Mouse (Mus musculus) lung, embryonic 15.5 days (tissue): Measurements from ENCODE around the gene Umad1. TPM values are rescaled to one million over a fixed set of nuclear protein-coding genes. Genes with fewer than 3 reads are reported as not detected.

Experiments used
- ATAC-seq: fragments of 200-750 bp; cut with Nextera tagmentation; 2 replicates; pipeline ENCODE4 v1.8.0; 2017; ENCODE audit warnings: moderate number of reproducible peaks, borderline replicate concordance; ENCODE audit not compliant: low FRiP score, low TSS enrichment; ENCODE audit errors: extremely low read depth
- H3K27ac ChIP-seq: fragments of 300-500 bp; sonication (generic); 2 replicates; pipeline ENCODE4 v1.5.1; 2015; ENCODE audit warnings: moderate library complexity, mild to moderate bottlenecking, inconsistent platforms
- H3K27me3 ChIP-seq: fragments of 300-500 bp; sonication (generic); 2 replicates; pipeline ENCODE4 v1.6.1; 2015; ENCODE audit warnings: inconsistent platforms
- H3K36me3 ChIP-seq: fragments of 300-500 bp; sonication (generic); 2 replicates; pipeline ENCODE4 v1.6.1; 2015; ENCODE audit warnings: inconsistent platforms
- H3K4me1 ChIP-seq: fragments of 300-500 bp; sonication (generic); 2 replicates; pipeline ENCODE4 v1.6.1; 2015; ENCODE audit warnings: inconsistent platforms
- H3K4me2 ChIP-seq: fragments of 300-500 bp; sonication (generic); 2 replicates; pipeline ENCODE4 v1.6.1; 2015; ENCODE audit warnings: inconsistent platforms, mild to moderate bottlenecking, moderate library complexity
- H3K4me3 ChIP-seq: fragments of 300-500 bp; sonication (generic); 2 replicates; pipeline ENCODE4 v1.5.1; 2015; ENCODE audit warnings: mild to moderate bottlenecking, inconsistent platforms
- H3K9ac ChIP-seq: fragments of 300-500 bp; sonication (generic); 2 replicates; pipeline ENCODE4 v1.6.1; 2015; ENCODE audit warnings: inconsistent platforms
- H3K9me3 ChIP-seq: fragments of 300-500 bp; sonication (generic); 2 replicates; pipeline ENCODE4 v1.6.1; 2016; ENCODE audit warnings: inconsistent platforms
- WGBS: fragments of 180-500 bp; shearing (Covaris S2); methylation state at CpG from one replicate; pipeline ENCODE4 v1.1.7; 2015; 5-methylcytosine and 5-hydroxymethylcytosine counted together
- polyA plus RNA-seq: library from polyadenylated mRNA; unstranded; fragments of >200 nt; fragmentation: Nextera tagmentation; extraction: Ambion mirVana; gene quantifications from 2 replicates; pipeline ENCODE4 v1.2.1, GENCODE M21; 2015

Umad1 gene
- polyA plus RNA-seq: 22.5 and 23.2 TPM in 2 replicates

DNA sequence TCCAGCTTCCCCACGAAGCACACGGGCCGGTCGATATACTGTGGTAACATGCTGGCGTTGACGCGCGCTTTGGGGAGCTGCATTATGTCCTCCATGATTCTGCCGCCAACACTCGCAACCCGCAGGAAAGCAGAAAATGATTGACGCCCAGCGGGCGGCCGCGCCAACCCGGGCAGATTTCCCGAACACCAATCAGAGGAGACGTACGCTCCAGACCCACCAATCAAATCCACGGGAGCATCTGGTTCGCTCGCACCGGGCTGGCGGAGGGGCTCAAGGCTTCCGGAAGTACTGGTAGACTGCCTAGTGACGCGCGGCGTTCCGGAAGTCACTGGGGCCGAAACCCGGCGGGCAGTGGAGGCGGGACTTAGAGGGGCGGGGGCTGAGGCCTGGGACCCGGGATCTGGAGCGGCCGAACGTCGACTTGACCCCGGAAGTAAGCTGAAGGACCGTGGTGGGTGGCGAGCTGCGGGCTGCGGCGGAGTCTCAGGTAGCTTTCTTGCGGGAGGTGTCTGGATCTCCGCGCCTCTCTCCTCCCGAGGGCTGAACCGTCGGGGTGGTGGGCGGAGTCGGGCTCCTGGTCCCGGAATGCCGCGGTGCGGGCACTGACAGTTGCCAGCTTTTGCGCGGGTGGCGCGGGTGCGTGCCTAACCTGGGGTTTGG is at the start of gene Umad1, which contains the start of the genes Rpa3 and Gm45062:
Umad1 (plus strand) TSS at position 285 of the 663 bp plus-strand sequence.
Rpa3 (minus strand) TSS at position 170 of the 663 bp plus-strand sequence.
Gm45062 (plus strand) TSS at position 447 of the 663 bp plus-strand sequence.
- Histone ChIP-seq H3K4me1 (peaks cover 16% of the 10 kb centered on the region; the same call in 1 of the 2 replicates), H3K4me2 (peak within 1 kb of the TSS; percentile 90), H3K36me3 (peaks cover 4% of the 10 kb centered on the region; the same call in 1 of the 2 replicates), H3K27ac (peak within 1 kb of the TSS; percentile 83), H3K4me3 (peak within 1 kb of the TSS; percentile 91), H3K27me3 (no peaks in the 10 kb centered on the region), H3K9ac (peak within 1 kb of the TSS; percentile 81), H3K9me3 (no peaks in the 10 kb centered on the region)
- WGBS: 0% methylated on average over 64 of the region's 64 CpGs
- ATAC-seq: peak; percentile 100

DNA sequence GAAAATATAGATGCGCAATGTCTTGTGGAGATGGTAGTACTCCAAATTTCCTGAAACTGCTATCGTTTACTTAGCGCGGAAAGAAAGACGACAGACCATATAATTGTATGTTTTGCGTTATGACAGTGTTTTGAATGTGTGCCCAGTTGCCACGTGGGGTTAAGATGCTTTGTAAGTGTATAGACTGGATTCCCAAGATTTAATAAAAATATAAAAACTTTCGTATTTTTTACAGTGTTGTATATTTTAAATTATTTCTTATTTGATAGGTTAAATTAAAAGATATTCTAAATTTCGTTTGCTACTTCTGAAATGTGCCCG is 49.3 kb upstream of the Umad1 start:
- H3K27ac ChIP-seq: peak overlapping the region; percentile 96
- peaks cover 11% of the 10 kb centered on the region for H3K4me1 ChIP-seq
- H3K9ac ChIP-seq: peak overlapping the region; percentile 89
- ATAC-seq: no peak
- H3K4me3 ChIP-seq: peak overlapping the region; percentile 89
- H3K4me2 ChIP-seq: peak overlapping the region; percentile 52
- H3K36me3 ChIP-seq: 0 out of 2 replicates have a peak, but pooled peaks cover 2% of the 10 kb centered on the region
- no peaks in the 10 kb centered on the region for H3K27me3 ChIP-seq
- H3K9me3 ChIP-seq: no peaks in the 10 kb centered on the region
- WGBS: 6% methylated on average over 10 of the region's 10 CpGs

DNA sequence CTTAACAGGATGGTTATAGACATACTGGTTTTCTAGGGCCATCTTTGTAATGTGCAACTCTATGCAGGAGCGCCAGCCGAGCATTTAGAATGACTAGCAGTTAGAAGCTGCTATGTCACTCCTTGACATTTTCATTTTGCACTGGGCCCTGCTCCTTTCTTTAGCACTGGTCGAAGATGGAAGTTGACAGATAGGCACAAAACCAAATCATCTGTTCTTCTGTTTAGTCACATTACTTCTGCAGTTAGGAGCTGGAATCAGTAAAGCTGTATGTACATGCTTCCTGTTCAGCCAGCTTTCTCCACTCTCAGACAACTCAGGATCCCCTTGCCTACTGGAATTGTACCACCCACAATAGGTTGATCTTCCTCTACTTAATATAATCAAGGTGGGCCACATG is 48.4 kb upstream of the Umad1 start:
- WGBS: 90% methylated on average over 3 of the region's 3 CpGs
- peaks cover 11% of the 10 kb centered on the region for H3K4me1 ChIP-seq
- H3K4me3 ChIP-seq: no peak overlapping the region
- no peak overlapping the region for H3K9ac ChIP-seq
- no peaks in the 10 kb centered on the region for H3K27me3 ChIP-seq
- no peaks in the 10 kb centered on the region for H3K9me3 ChIP-seq
- peak overlapping the region; percentile 52 for H3K4me2 ChIP-seq
- ATAC-seq: no peak
- H3K36me3 ChIP-seq: peaks cover 10% of the 10 kb centered on the region; the same call in 1 of the 2 replicates
- no peak overlapping the region for H3K27ac ChIP-seq

DNA sequence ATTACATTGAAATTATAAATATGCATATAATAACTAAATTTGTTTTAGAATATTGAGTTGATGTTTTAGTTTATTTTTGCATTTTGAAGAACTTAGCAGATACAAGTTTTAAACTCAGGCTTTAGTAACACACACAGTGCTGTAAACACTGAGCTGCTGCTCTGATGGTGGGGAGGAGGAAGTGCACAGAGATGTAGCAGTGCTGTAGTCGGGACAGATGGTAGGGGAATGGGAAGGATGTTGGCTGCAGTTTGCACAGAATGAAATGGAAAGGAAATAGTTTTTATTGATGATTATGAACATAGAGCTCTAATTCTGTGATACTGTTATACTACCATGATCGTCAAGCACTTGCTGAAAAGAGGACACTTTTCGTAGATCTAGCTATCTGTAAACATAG is 32.1 kb upstream of the Umad1 start:
- no peak overlapping the region for H3K4me2 ChIP-seq
- H3K9me3 ChIP-seq: no peaks in the 10 kb centered on the region
- no peak overlapping the region for H3K4me3 ChIP-seq
- no peaks in the 10 kb centered on the region for H3K27me3 ChIP-seq
- H3K36me3 ChIP-seq: peaks cover 25% of the 10 kb centered on the region
- no peak for ATAC-seq
- H3K4me1 ChIP-seq: no peaks in the 10 kb centered on the region
- WGBS: 79% methylated on average over 3 of the region's 3 CpGs
- no peak overlapping the region for H3K9ac ChIP-seq
- H3K27ac ChIP-seq: no peak overlapping the region

DNA sequence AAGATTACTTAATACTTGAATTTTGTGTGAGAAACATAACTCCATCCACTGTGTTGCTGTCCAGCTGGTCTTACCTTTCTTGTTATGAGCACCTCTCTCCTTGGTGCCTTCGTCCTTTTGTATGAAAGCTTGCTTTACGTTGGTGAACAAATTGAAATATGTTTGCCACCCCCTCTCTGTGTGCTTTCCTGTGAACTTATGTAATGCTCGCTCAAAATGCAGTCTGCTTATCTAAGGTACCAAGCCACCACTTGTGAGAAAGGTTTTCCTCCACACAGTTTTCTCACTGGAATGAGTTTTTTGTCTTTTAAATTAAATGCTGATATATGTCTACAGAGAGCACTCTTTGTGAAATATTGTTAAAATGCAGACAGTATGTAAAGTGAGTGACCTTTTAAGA is 30.5 kb upstream of the Umad1 start:
- H3K9ac ChIP-seq: no peak overlapping the region
- 83% methylated on average over 3 of the region's 3 CpGs for WGBS
- H3K4me3 ChIP-seq: no peak overlapping the region
- ATAC-seq: no peak
- H3K4me2 ChIP-seq: no peak overlapping the region
- H3K36me3 ChIP-seq: peaks cover 35% of the 10 kb centered on the region
- H3K4me1 ChIP-seq: no peaks in the 10 kb centered on the region
- H3K9me3 ChIP-seq: no peaks in the 10 kb centered on the region
- H3K27me3 ChIP-seq: no peaks in the 10 kb centered on the region
- H3K27ac ChIP-seq: no peak overlapping the region

DNA sequence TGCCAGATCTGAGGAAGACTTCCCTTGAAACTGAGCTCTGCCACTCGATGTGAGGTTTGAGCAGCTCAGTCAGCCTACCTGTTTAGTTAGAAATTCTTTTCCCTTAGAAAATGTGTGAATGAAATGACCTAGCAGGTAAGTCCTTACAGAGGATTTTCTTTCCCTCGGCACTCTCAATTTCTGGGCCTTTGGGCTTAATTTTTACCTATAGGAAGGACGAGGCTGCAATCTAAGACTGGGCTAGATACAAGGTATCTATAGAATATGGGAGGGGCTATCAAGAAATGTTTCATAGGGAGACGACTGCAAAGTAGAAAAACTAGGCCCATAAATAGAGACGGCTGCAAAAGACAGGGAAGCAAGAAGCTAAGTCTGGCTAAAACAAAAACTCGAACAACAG is 772 bp upstream of the Umad1 start:
- Histone ChIP-seq H3K4me1 (peaks cover 16% of the 10 kb centered on the region; the same call in 1 of the 2 replicates), H3K4me2 (peak overlapping the region; percentile 72), H3K36me3 (peaks cover 8% of the 10 kb centered on the region; the same call in 1 of the 2 replicates), H3K4me3 (peak overlapping the region; percentile 91), H3K9ac (peak overlapping the region; percentile 60), H3K27ac (no peak overlapping the region), H3K27me3 (no peaks in the 10 kb centered on the region), H3K9me3 (no peaks in the 10 kb centered on the region)
- 7% methylated on average over 6 of the region's 6 CpGs for WGBS
- ATAC-seq: no peak

DNA sequence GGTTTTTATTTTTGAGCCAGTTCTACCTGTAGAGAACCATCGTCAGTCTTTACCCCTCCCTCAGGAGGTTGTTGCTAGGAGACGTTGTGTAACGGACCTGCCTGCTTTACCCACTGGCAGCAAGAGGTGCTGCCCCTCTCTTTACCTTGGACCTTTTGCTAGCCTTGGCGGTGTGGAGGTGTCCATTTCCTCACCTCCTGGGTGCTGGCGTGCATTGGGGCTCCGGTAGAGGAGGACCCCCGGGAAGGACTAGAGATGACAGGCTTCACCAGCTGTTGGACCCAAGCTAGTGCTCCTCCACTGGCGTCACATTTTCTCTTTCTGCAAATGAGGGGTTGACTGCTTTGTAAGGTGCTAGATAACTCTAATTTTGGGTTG is 568 bp downstream of the Umad1 start:
- H3K27ac ChIP-seq: peak overlapping the region; percentile 83
- no peaks in the 10 kb centered on the region for H3K27me3 ChIP-seq
- ATAC-seq: no peak
- peaks cover 16% of the 10 kb centered on the region; the same call in 1 of the 2 replicates for H3K4me1 ChIP-seq
- peak overlapping the region; percentile 91 for H3K4me3 ChIP-seq
- peak overlapping the region; percentile 81 for H3K9ac ChIP-seq
- WGBS: under 1% methylated on average over 8 of the region's 8 CpGs
- peak overlapping the region; percentile 90 for H3K4me2 ChIP-seq
- H3K36me3 ChIP-seq: peaks cover 4% of the 10 kb centered on the region; the same call in 1 of the 2 replicates
- no peaks in the 10 kb centered on the region for H3K9me3 ChIP-seq

DNA sequence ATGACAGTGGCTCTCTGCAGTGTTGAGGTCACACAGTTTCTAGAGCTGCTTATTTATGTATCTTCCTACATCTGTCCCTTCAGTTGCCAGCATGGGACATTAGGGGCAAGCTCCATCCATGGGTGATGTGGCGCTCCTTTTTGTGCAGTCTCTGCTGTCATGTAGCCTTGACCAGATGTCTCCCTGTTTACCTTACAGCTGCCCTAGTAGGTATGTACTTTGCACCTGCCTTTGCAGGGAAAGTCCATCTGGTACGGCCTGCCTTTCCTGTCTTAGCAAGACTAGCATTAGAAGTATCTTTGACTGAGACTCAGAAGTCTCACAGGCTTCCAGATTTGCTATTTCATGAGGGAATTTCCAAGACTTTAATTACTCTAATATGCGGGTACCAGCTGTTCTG is 12.0 kb downstream of the Umad1 start:
- Histone ChIP-seq H3K27ac (no peak overlapping the region), H3K4me1 (no peaks in the 10 kb centered on the region), H3K9me3 (no peaks in the 10 kb centered on the region), H3K27me3 (no peaks in the 10 kb centered on the region), H3K4me3 (no peak overlapping the region), H3K9ac (no peak overlapping the region), H3K4me2 (no peak overlapping the region), H3K36me3 (0 out of 2 replicates have a peak, but pooled peaks cover 5% of the 10 kb centered on the region)
- 84% methylated on average over 3 of the region's 3 CpGs for WGBS
- ATAC-seq: no peak

DNA sequence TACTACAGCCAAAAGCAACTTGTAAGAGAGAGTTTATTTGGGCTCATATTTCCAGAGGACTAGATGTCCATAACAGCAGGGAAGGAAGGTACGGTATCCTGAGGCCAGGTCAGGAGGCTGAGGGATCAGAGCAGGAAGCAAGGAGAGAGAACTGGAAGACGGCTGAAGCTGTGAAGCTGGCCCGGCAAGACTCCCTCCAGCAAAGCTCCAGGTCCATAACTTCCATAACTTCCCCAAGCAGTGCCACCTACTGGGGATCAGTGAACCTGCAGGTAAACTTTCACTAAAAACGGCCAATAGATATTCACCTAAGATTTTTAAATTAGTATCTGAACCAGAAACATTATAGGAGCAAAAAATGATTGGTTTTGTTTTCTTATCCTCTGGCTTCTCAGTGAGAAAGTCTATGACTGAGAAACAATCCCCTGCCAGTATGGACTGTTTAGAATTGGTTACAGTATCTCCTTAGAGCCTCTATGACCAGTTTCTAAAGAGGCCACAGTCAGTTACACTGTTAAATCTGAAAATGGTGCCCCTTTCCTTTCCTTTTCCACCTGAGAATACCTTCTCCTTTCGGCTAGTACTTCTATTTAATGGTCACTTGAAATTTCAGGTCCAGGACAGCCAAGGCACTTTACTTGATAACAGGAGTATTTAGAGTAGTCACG is 15.4 kb downstream of the Umad1 start:
- 0 out of 2 replicates have a peak, but pooled peaks cover 5% of the 10 kb centered on the region for H3K36me3 ChIP-seq
- H3K27me3 ChIP-seq: no peaks in the 10 kb centered on the region
- H3K4me2 ChIP-seq: no peak overlapping the region
- no peak for ATAC-seq
- WGBS: 26% methylated on average over 6 of the region's 6 CpGs
- H3K9me3 ChIP-seq: no peaks in the 10 kb centered on the region
- no peak overlapping the region for H3K27ac ChIP-seq
- H3K9ac ChIP-seq: no peak overlapping the region
- no peaks in the 10 kb centered on the region for H3K4me1 ChIP-seq
- H3K4me3 ChIP-seq: no peak overlapping the region

DNA sequence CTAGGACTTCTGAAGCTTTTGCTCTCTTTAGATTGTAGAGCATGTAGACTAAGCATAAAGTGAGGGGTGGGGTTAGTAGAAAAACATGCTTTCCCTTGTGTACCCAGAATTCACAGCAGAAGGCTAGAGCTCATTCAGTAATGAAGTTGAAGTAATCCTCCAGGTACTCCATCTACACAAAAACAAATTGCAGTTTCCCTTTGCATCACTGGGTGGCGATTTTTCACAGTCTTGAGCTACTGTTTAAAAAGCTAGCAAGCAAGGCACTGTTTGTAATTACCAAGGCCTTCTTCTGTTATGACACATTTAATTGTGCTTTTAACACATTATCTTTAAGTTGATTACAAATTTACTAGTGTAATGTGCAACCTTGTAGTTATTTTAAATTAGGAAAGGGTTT is 16.0 kb downstream of the Umad1 start:
- WGBS: 14% methylated on average over 1 of the region's 1 CpGs
- H3K27ac ChIP-seq: no peak overlapping the region
- no peaks in the 10 kb centered on the region for H3K4me1 ChIP-seq
- no peak overlapping the region for H3K4me2 ChIP-seq
- ATAC-seq: no peak
- no peak overlapping the region for H3K4me3 ChIP-seq
- H3K9ac ChIP-seq: no peak overlapping the region
- H3K9me3 ChIP-seq: no peaks in the 10 kb centered on the region
- no peaks in the 10 kb centered on the region for H3K27me3 ChIP-seq
- H3K36me3 ChIP-seq: 0 out of 2 replicates have a peak, but pooled peaks cover 5% of the 10 kb centered on the region

DNA sequence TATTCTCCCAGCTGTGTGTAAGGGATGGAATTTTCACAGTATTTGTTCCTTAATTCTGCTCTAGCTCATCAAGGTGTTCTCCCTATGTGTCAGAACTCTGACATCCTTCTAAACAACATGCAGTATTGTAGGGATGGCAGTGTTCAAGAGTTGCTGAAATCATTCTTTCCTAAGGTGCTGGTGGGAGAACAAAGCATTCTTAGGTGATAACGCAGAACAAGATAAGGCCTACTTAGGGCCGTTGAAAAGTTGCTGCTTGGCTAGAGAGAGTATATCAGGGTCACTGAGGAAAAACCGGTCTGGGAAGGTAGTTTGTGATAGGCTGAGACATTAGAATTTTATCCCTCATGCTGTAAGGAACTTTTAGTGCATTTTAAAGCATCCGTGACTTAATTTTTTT is 17.3 kb downstream of the Umad1 start:
- Histone ChIP-seq H3K9me3 (no peaks in the 10 kb centered on the region), H3K9ac (no peak overlapping the region), H3K4me2 (no peak overlapping the region), H3K4me3 (no peak overlapping the region), H3K27ac (no peak overlapping the region), H3K4me1 (no peaks in the 10 kb centered on the region), H3K36me3 (0 out of 2 replicates have a peak, but pooled peaks cover 5% of the 10 kb centered on the region), H3K27me3 (no peaks in the 10 kb centered on the region)
- no peak for ATAC-seq
- WGBS: 42% methylated on average over 4 of the region's 4 CpGs

DNA sequence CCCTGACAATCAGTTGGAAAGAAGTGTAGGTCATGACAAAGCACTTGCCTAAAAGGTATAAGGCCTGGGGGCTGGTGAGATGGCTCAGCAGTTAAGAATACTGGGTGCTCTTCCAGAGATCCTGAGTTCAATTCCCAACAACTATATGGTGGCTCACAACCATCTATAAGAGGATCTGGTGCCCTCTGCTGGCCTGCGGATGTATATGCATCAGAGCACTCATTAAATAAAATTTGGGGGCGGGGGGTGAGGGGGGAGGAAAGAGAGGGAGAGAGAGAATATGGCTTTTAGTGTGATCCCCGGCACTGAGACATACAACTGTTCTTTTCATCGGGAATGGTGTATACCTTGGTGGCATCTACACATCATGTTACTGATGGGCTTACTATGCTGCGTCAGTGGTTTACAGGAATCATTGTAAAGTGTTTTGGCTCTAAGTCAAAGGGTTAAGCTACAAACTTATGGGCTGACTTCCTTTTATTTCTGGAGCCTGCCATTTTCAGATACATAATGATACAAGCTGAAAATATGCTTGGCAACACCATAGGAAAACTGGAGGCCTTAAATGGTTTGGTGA is 19.4 kb downstream of the Umad1 start:
- H3K4me1 ChIP-seq: no peaks in the 10 kb centered on the region
- H3K4me3 ChIP-seq: no peak overlapping the region
- no peaks in the 10 kb centered on the region for H3K9me3 ChIP-seq
- H3K36me3 ChIP-seq: no peaks in the 10 kb centered on the region
- ATAC-seq: no peak
- H3K27me3 ChIP-seq: no peaks in the 10 kb centered on the region
- no peak overlapping the region for H3K27ac ChIP-seq
- no peak overlapping the region for H3K4me2 ChIP-seq
- WGBS: 74% methylated on average over 5 of the region's 5 CpGs
- no peak overlapping the region for H3K9ac ChIP-seq
